Mouse (Mus musculus) fibroblast of lung, adult 2 months (primary cell): ENCODE measurements at regions not wholly inside any gene's neighbourhood (a gene's known extent, or its start where the extent isn't known, plus 50 kb on each side); places are given as distances from the start of the nearest gene placed in this dataset.
"Not testable (repeated sequence)": the region's sequence is repeated elsewhere in the genome, so short reads cannot be mapped to it uniquely, and the experiment has no call there.

ENCODE experiments used
- DNase-seq: peaks from one replicate; pipeline ENCODE4 v3.0.0-alpha.2; 2011; ENCODE audit warnings: low read depth

- no peak for DNase-seq
Observed at GRCm38 (mm10) chr15:91916946-91917345, 78.9 kb downstream of the Smgc start.

GRCm38 (mm10) chr15:91917877-91918276, 79.8 kb downstream of the Smgc start:
- no peak for DNase-seq

DNA sequence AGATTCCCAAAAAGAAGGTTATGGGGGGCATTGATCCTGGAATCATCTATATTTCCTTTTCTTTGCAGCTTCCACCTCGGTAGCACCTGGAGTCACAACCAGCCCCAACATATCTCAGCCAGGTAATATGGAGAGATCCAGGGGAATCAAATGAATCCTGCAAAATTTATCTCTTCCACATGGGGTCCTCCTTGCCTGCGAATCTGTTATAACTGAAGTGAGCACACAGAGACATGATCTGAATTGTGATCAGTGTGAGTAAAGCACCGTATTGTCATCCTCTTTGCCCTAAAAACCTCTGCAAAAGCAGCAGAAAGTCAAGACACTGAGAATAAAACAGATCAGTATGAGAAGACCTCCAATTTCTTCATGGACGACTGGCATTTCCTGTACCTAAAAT, 86.5 kb downstream of the Smgc start:
- DNase-seq: no peak

GRCm38 (mm10) chr15:91927492-91927891, 89.4 kb downstream of the Smgc start:
- DNase-seq: no peak

- no peak for DNase-seq
Observed at GRCm38 (mm10) chr15:91928511-91928910, 90.4 kb downstream of the Smgc start.

- no peak for DNase-seq
Observed at GRCm38 (mm10) chr15:91957273-91957672, 93.7 kb upstream of the Cntn1 start.

DNA sequence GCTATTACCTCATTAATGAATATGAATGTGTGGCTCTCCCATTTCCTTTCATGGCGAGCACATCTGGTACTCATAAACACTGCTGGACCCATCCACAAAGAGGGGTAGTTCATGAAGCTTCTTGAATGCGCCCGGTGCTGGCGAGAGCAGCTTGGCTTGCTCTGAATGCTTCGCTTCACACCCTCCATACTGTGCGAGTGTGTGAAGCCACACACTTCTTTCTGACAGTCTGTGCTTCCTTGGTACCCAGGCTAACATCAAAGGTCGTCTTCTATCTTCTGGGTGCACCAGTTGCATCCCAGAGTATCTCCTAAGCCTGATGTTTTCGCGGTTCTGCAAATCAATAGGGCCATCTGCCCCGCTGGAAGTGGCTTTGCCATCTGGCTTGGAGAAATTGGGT, 85.8 kb upstream of the Cntn1 start:
- no peak for DNase-seq

DNA sequence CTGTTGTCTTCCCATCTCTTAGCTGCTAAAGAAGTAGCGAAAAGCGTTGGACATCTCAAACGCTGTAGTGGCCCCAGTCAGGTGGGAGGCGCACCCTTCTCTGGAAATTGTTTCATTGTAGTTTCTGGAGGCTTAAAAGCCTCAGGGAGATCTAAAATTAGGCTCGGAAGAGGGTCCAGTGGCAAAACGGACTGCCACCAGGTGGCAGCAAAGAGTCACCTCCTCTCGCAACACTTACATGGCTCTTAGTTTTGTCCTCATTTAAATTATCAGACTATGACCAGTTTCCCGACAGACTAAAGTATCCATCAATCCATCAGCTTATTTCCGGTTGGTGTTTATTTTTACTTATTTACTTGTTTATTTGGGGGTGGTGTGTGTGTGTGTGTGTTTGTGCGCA, 81.6 kb upstream of the Cntn1 start:
- peak; percentile 29 for DNase-seq

DNA sequence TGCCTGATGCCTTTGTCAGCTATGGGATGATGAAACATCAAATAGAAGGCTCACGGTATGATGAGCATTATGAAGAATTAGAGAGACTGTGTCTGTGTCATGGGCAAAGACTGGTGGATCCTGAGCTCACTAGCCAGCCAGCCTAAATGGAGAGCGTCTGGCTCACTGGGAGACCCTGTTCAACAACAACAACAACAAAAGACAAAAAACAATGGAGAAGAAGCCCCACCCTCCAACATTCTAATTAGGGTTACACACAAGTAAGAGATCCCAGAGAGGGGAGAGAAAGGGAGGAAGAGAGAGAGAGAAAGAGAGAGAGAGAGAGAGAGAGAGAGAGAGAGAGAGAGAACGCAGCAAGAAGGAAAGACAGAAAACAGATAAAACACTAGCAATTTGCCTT, 79.6 kb upstream of the Cntn1 start:
- DNase-seq: no peak

GRCm38 (mm10) chr15:91971846-91972245, 79.1 kb upstream of the Cntn1 start:
- DNase-seq: no peak

GRCm38 (mm10) chr15:91975606-91976005, 75.4 kb upstream of the Cntn1 start:
- no peak for DNase-seq

- not testable (repeated sequence) for DNase-seq
Observed at GRCm38 (mm10) chr15:91983186-91983585, 67.8 kb upstream of the Cntn1 start.

DNA sequence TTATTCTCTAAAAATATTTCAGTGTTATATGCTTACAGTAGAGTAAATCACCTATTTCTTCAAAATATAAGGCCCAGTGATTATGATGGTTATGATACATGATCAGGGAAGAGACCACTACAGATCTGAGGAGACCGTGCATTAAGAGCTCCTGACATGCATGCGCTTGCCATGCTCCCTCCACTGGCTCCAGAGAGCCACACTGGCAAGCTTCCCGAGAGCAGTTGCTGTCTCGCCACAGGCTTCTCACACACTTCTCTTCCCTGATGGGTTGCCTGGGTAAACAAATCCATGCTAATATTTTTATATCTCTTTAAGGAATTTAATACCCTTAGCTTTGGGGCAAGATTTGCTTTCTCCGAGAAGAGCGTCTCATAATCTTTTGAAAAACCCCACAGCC, 50.9 kb upstream of the Cntn1 start:
- DNase-seq: no peak
